Mouse (Mus musculus) intestine, embryonic 14.5 days (tissue): ENCODE measurements around the gene Rin3. TPM values are rescaled to one million over a fixed set of nuclear protein-coding genes. Genes with fewer than 3 reads are reported as not detected.

Experiments used
- ATAC-seq: fragments of 200-750 bp; cut with Nextera tagmentation; replicated peaks from 2 replicates; pipeline ENCODE4 v1.8.0; 2017; ENCODE audit warnings: low read depth, moderate number of reproducible peaks, moderate TSS enrichment, moderate library complexity; ENCODE audit not compliant: low FRiP score, low TSS enrichment
- DNase-seq: peaks from one replicate; pipeline ENCODE4 v3.0.0-alpha.2; 2018; ENCODE audit warnings: low spot score
- H3K27ac ChIP-seq: fragments of 300-500 bp; sonication (generic); 2 replicates; pipeline ENCODE4 v1.5.1; 2014; ENCODE audit warnings: low read depth, mild to moderate bottlenecking, control low read depth
- H3K27me3 ChIP-seq: fragments of 300-500 bp; sonication (generic); replicated peaks from 2 replicates; pipeline ENCODE4 v1.6.1; 2014; ENCODE audit warnings: low read length, control low read depth; ENCODE audit not compliant: control insufficient read depth, insufficient read depth
- H3K36me3 ChIP-seq: fragments of 300-500 bp; sonication (generic); 2 replicates; pipeline ENCODE4 v1.6.1; 2014; ENCODE audit warnings: low read length, control low read depth; ENCODE audit not compliant: control insufficient read depth, insufficient read depth
- H3K4me1 ChIP-seq: fragments of 300-500 bp; sonication (generic); replicated peaks from 2 replicates; pipeline ENCODE4 v1.6.1; 2014; ENCODE audit warnings: low read length, control low read depth, mixed read lengths; ENCODE audit not compliant: control insufficient read depth, insufficient read depth
- H3K4me2 ChIP-seq: fragments of 300-500 bp; sonication (generic); 2 replicates; pipeline ENCODE4 v1.6.1; 2014; ENCODE audit warnings: low read length
- H3K4me3 ChIP-seq: fragments of 300-500 bp; sonication (generic); 2 replicates; pipeline ENCODE4 v1.5.1; 2014; ENCODE audit warnings: low read depth, low read length, control low read depth, mixed read lengths
- H3K9ac ChIP-seq: fragments of 300-500 bp; sonication (generic); 2 replicates; pipeline ENCODE4 v1.6.1; 2014; ENCODE audit warnings: mild to moderate bottlenecking, low read length
- H3K9me3 ChIP-seq: fragments of 300-500 bp; sonication (generic); 2 replicates; pipeline ENCODE4 v1.6.1; 2016; ENCODE audit warnings: low read length, control low read depth; ENCODE audit not compliant: control insufficient read depth
- WGBS: fragments of 180-500 bp; shearing (Covaris S2); extraction: QIAGEN DNeasy Blood & Tissue Kit; methylation state at CpG from one replicate; pipeline ENCODE4 v1.1.7; 2014; 5-methylcytosine and 5-hydroxymethylcytosine counted together
- polyA plus RNA-seq: library from polyadenylated mRNA; unstranded; fragments of >200 nt; fragmentation: Nextera tagmentation; extraction: Ambion mirVana; gene quantifications from 2 replicates; pipeline ENCODE4 v1.2.1, GENCODE M21; 2014

Rin3 gene
- 13.4 and 14.6 TPM in 2 replicates for polyA plus RNA-seq

- under 1% methylated on average over 74 of the region's 75 CpGs for WGBS
- ATAC-seq (peak; percentile 63), DNase-seq (peak; percentile 77)
- Histone ChIP-seq H3K36me3 (no peaks in the 10 kb centered on the region), H3K4me3 (peak within 1 kb of the TSS; percentile 58), H3K4me2 (peak within 1 kb of the TSS; percentile 73), H3K4me1 (peaks cover 44% of the 10 kb centered on the region), H3K27me3 (no peaks in the 10 kb centered on the region), H3K27ac (peak within 1 kb of the TSS; percentile 80), H3K9ac (peak within 1 kb of the TSS; percentile 81), H3K9me3 (peaks cover 4% of the 10 kb centered on the region; the same call in 1 of the 2 replicates)
Measured at GRCm38 (mm10) chr12:102282763-102283482, at the start of gene Rin3. Rin3 (plus strand) TSS chr12:102283048.

- Histone ChIP-seq H3K27me3 (no peaks in the 10 kb centered on the region), H3K4me1 (no peaks in the 10 kb centered on the region), H3K4me3 (no peak overlapping the region), H3K4me2 (no peak overlapping the region), H3K9me3 (no peaks in the 10 kb centered on the region), H3K9ac (no peak overlapping the region), H3K27ac (no peak overlapping the region), H3K36me3 (no peaks in the 10 kb centered on the region)
- WGBS = 76% methylated on average over 3 of the region's 3 CpGs
- no peak for ATAC-seq
- DNase-seq = no peak
Measured at GRCm38 (mm10) chr12:102235551-102235950, 47.3 kb upstream of the Rin3 start.

- no peak for DNase-seq
- H3K4me2 ChIP-seq = no peak overlapping the region
- H3K27ac ChIP-seq = no peak overlapping the region
- H3K9ac ChIP-seq = no peak overlapping the region
- H3K27me3 ChIP-seq = no peaks in the 10 kb centered on the region
- H3K4me3 ChIP-seq = no peak overlapping the region
- WGBS = 76% methylated on average over 6 of the region's 6 CpGs
- H3K9me3 ChIP-seq = no peaks in the 10 kb centered on the region
- no peaks in the 10 kb centered on the region for H3K4me1 ChIP-seq
- ATAC-seq = no peak
- H3K36me3 ChIP-seq = no peaks in the 10 kb centered on the region
Measured at GRCm38 (mm10) chr12:102236317-102236716, 46.5 kb upstream of the Rin3 start.

- ATAC-seq = 0 out of 2 replicates have a peak, but pooled peaks have one; percentile 43
- 47% methylated on average over 6 of the region's 6 CpGs for WGBS
- Histone ChIP-seq H3K9me3 (no peaks in the 10 kb centered on the region), H3K4me3 (no peak overlapping the region), H3K27ac (no peak overlapping the region), H3K36me3 (no peaks in the 10 kb centered on the region), H3K27me3 (no peaks in the 10 kb centered on the region), H3K9ac (no peak overlapping the region), H3K4me2 (no peak overlapping the region), H3K4me1 (no peaks in the 10 kb centered on the region)
- no peak for DNase-seq
Measured at GRCm38 (mm10) chr12:102242076-102242722, 40.6 kb upstream of the Rin3 start.

- DNase-seq (no peak), ATAC-seq (no peak)
- no peak overlapping the region for H3K4me3 ChIP-seq
- no peak overlapping the region for H3K4me2 ChIP-seq
- no peaks in the 10 kb centered on the region for H3K27me3 ChIP-seq
- H3K9ac ChIP-seq = no peak overlapping the region
- no peaks in the 10 kb centered on the region for H3K4me1 ChIP-seq
- no peaks in the 10 kb centered on the region for H3K36me3 ChIP-seq
- no peaks in the 10 kb centered on the region for H3K9me3 ChIP-seq
- H3K27ac ChIP-seq = no peak overlapping the region
- WGBS = 69% methylated on average over 1 of the region's 1 CpGs
Measured at GRCm38 (mm10) chr12:102243915-102244314, 38.9 kb upstream of the Rin3 start.

- DNase-seq (no peak), ATAC-seq (no peak)
- Histone ChIP-seq H3K9ac (no peak overlapping the region), H3K27me3 (no peaks in the 10 kb centered on the region), H3K9me3 (no peaks in the 10 kb centered on the region), H3K36me3 (no peaks in the 10 kb centered on the region), H3K4me3 (no peak overlapping the region), H3K27ac (no peak overlapping the region), H3K4me2 (no peak overlapping the region), H3K4me1 (no peaks in the 10 kb centered on the region)
- WGBS = 88% methylated on average over 5 of the region's 5 CpGs
Measured at GRCm38 (mm10) chr12:102246226-102246625, 36.6 kb upstream of the Rin3 start.

- Histone ChIP-seq H3K27ac (no peak overlapping the region), H3K36me3 (no peaks in the 10 kb centered on the region), H3K4me2 (no peak overlapping the region), H3K9ac (no peak overlapping the region), H3K27me3 (no peaks in the 10 kb centered on the region), H3K9me3 (no peaks in the 10 kb centered on the region), H3K4me3 (no peak overlapping the region), H3K4me1 (no peaks in the 10 kb centered on the region)
- ATAC-seq (no peak), DNase-seq (no peak)
- 85% methylated on average over 6 of the region's 6 CpGs for WGBS
Measured at GRCm38 (mm10) chr12:102248104-102248503, 34.7 kb upstream of the Rin3 start.

GRCm38 (mm10) chr12:102250316-102250715 is 32.5 kb upstream of the Rin3 start:
- H3K9me3 ChIP-seq = no peaks in the 10 kb centered on the region
- 93% methylated on average over 4 of the region's 4 CpGs for WGBS
- no peak overlapping the region for H3K27ac ChIP-seq
- no peak overlapping the region for H3K9ac ChIP-seq
- no peak overlapping the region for H3K4me3 ChIP-seq
- ATAC-seq = no peak
- DNase-seq = no peak
- H3K4me1 ChIP-seq = no peaks in the 10 kb centered on the region
- no peak overlapping the region for H3K4me2 ChIP-seq
- no peaks in the 10 kb centered on the region for H3K36me3 ChIP-seq
- no peaks in the 10 kb centered on the region for H3K27me3 ChIP-seq
